Mouse (Mus musculus) brain, embryonic 14.5 days (tissue): ENCODE results near the gene Pxdn. TPM values are rescaled to one million over a fixed set of nuclear protein-coding genes. Genes with fewer than 3 reads are reported as not detected.
A peak's percentile ranks its signal among the peaks of the same experiment; 100 is the strongest.

Source experiments
- DNase-seq: peaks from one replicate; pipeline ENCODE4 v3.0.0-alpha.2; 2011; ENCODE audit warnings: low read depth
- CTCF ChIP-seq: fragments of 200-500 bp; IDR thresholded peaks from 2 replicates; pipeline ENCODE4 v1.5.1; 2012; ENCODE audit warnings: inconsistent platforms, mild to moderate bottlenecking, moderate library complexity, borderline replicate concordance; ENCODE audit not compliant: insufficient read depth, insufficient read length; ENCODE audit errors: extremely low read depth
- POLR2A ChIP-seq: fragments of 200-500 bp; IDR thresholded peaks from 2 replicates; pipeline ENCODE4 v1.6.1; 2012; ENCODE audit warnings: mild to moderate bottlenecking, inconsistent platforms, borderline replicate concordance; ENCODE audit not compliant: poor library complexity, insufficient read depth, insufficient read length, severe bottlenecking; ENCODE audit errors: extremely low read depth
- polyA plus RNA-seq: library from polyadenylated mRNA; depleted of rRNA; stranded (reverse); fragments of >200 nt; gene quantifications from 2 replicates; pipeline ENCODE4 v1.2.3, GENCODE M21; 2012

Pxdn gene
- polyA plus RNA-seq, 1 experiment: 174 TPM

- no peak for DNase-seq
- no peak for TF ChIP-seq POLR2A
- TF ChIP-seq CTCF: no peak
These were observed 97.3 kb downstream of the Pxdn start for GRCm38 (mm10) chr12:30034681-30035080.

- TF ChIP-seq POLR2A: no peak
- TF ChIP-seq CTCF: no peak
- peak; percentile 18 for DNase-seq
These were observed 98.0 kb downstream of the Pxdn start for GRCm38 (mm10) chr12:30035406-30035805.

DNA sequence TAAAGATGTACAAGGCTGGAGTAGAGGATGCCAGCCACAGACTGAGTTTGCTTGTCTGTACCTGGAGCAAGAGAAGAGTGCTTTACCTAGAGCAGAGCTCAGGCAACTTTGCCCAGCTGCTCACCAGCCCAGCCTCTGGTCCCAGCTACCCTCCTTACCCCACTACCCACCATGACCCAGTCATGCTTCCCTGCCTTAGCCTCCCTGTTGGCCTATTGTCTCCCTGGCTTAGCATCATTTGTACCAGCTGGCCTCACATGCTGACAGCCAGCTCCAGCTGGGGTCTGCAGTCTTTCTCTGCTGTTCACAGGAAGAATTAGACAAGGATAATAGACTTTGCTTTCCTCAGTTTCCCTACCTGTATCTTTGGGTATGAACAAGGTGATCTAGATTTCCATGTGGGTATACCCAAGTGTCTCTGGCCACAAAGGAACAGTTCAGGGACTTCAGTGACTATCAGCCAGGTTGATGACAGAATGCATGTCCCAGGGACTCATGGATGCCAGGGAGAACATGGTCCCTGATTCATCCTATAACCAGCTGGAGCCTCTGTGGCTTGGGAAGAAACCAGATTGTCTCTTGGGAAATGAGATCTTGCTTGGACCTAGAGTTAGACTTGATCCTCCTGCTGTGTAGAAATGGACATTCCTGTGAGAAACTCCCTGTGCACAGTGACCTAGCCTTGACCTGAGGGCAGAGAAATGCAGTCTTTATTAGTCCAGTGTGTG, 98.6 kb downstream of the Pxdn start:
- no peak for DNase-seq
- TF ChIP-seq POLR2A (no peak), CTCF (no peak)

- TF ChIP-seq POLR2A (no peak), CTCF (no peak)
- DNase-seq: peak; percentile 88
These were observed 99.2 kb downstream of the Pxdn start for GRCm38 (mm10) chr12:30036569-30037055.

DNA sequence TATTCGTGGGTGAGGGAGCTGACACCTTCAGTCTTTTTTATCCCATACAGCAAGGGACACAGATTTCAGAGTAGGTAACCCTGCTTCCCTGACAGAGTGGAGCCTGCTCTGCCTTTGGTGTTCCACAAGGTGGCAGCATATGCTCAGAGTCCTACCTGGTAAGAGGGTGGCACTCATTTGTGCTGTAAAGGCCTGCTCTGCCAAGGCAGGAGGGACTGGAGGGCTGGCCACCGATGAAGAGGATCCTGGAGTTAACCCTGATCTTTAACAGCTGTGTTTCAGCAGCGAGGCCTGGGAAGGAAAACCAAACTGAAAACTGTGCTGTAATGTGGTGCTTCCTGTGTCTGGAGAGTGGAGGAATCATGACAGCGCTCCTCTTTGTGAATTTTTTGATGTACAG, 102.2 kb downstream of the Pxdn start:
- TF ChIP-seq CTCF (peak; percentile 74), POLR2A (no peak)
- peak; percentile 70 for DNase-seq

DNA sequence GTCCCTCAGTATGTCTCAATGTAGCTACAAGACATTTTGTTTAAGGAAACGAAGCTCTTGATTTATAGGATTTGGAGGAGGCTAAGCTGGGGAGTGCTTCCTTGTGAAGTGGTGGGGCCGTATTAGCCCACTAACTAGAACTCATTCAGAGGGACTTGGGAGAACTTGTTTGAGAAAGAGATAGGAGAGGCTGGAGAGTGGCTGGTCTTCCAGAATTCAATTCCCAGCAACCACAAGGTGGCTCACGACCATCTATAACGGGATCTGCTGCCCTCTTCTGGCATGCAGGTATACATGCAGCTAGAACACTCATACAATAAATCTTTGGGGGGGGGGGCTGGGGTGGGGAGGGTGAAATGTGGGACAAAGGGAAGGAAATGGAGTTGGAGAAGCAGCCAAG, 102.7 kb downstream of the Pxdn start:
- DNase-seq: peak; percentile 69
- TF ChIP-seq POLR2A: no peak
- peak; percentile 63 for TF ChIP-seq CTCF

DNA sequence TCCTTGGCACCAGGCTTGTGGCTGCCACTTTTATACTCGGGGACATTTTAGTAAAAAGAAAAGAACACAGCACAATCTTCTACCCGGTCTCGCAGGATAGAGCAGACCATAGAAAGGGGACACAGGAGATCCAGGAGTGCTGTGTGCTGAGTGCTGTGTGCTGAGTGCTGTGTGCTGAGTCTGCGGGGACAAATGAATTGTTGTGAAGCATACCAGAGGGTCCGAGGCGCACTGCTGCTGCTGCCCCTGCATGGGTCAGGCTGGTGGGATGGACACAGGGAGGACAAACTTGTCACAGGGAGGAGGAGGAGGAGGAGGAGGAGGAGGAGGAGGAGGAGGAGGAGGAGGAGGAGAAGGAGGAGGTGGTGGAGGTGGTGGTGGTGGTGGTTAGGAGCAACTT, 111.4 kb downstream of the Pxdn start:
- no peak for DNase-seq
- TF ChIP-seq POLR2A (no peak), CTCF (no peak)

DNA sequence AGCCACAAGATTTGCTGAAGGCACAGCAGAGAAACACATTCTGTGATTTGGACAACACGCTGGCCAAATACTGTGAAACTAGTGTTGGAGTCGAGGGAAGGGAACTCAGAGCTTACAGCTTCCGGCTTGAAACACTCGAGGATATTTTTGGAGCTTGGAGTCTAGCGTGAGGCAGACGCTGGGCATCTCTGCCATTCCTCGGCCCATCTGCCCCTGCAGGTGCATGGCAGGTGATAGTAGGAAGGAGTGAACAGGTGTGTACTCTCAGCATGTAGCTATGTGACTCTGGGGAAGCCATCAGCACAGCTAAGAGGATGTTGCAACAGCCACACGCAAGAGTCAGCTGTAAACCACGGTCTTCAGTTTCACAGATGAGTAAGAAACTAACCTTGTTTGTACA, 112.4 kb downstream of the Pxdn start:
- DNase-seq: no peak
- TF ChIP-seq CTCF: no peak
- TF ChIP-seq POLR2A: no peak

GRCm38 (mm10) chr12:30050235-30050634, 112.8 kb downstream of the Pxdn start:
- peak; percentile 77 for DNase-seq
- TF ChIP-seq CTCF (peak; percentile 74), POLR2A (no peak)

DNA sequence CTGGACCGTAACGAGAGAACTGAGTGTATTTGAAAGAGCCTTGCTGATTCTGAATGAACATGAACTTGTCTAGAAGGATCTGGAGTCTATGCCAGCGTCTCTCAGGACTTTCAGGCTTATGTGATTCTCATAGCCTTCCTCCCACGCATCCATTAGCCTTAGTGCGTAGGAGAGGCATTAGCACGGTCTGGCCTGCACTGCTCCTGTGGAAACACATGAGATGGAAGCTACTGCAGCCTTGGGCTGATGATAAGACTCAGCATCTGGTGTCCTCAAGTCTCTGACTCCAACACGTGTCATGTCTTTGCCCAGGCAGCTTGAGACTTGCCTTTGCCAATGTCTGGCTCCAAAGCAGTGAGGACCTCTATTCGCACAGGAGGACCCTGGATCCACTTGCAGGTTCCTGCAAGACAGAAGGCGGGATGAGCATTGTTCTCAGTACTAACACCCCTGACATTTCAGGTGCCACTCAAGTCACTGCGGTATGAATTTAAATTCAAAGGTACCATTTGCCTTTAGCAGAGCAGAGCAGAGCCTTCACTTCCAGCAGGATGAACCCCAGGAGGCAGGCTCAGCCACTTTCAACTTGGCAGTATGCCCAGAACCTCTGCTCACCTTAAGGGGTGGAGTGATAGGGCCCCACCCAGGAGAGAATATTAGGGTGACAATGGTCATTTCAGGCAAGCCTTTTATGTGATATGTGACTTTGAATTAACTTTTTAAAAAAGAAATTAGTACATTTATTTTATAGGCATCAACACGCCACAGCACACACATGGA, 117.5 kb downstream of the Pxdn start:
- no peak for TF ChIP-seq POLR2A
- no peak for TF ChIP-seq CTCF

GRCm38 (mm10) chr12:30058044-30058443, 120.6 kb downstream of the Pxdn start:
- TF ChIP-seq POLR2A: no peak
- no peak for TF ChIP-seq CTCF

More for the DNA sequence above, 117.5 kb downstream of the Pxdn start:
- no peak for DNase-seq

More at GRCm38 (mm10) chr12:30058044-30058443, 120.6 kb downstream of the Pxdn start:
- no peak for DNase-seq
